Mouse (Mus musculus): ENCODE measurements around the gene Samhd1.

Samhd1 gene

GRCm38 (mm10) chr2:157072316-157072990 lies 62.6 kb downstream of the Samhd1 start:
- no peak for DNase-seq (ENCODE audit: low spot score)

- DNase-seq (ENCODE audit: low spot score) = no peak
Observed at GRCm38 (mm10) chr2:157071556-157071955, 63.5 kb downstream of the Samhd1 start.

- DNase-seq (ENCODE audit: low spot score) = no peak
Observed at GRCm38 (mm10) chr2:157070365-157070764, 64.7 kb downstream of the Samhd1 start.

- no peak for DNase-seq (ENCODE audit: low spot score)
Observed at GRCm38 (mm10) chr2:157069755-157070315, 65.2 kb downstream of the Samhd1 start.

DNA sequence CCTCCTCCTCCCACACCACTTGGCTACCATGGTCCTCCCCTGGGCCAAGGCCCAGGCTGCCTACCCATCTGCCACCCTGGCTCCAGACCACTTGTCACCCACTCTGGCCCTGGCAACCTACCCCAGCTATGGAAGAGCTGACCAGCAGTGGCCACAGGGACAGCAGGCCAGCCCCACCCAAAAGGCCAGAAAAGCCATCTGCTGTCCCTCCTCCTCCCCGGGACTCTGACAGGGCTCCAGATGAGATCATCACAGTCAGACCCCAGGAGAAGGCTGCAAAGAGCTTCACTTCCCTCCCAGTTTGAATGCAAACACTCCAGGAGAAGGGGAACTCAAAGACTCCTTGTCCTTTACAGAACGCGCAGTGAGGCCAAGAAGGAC lies 65.7 kb downstream of the Samhd1 start:
- no peak for DNase-seq (ENCODE audit: low spot score)

DNA sequence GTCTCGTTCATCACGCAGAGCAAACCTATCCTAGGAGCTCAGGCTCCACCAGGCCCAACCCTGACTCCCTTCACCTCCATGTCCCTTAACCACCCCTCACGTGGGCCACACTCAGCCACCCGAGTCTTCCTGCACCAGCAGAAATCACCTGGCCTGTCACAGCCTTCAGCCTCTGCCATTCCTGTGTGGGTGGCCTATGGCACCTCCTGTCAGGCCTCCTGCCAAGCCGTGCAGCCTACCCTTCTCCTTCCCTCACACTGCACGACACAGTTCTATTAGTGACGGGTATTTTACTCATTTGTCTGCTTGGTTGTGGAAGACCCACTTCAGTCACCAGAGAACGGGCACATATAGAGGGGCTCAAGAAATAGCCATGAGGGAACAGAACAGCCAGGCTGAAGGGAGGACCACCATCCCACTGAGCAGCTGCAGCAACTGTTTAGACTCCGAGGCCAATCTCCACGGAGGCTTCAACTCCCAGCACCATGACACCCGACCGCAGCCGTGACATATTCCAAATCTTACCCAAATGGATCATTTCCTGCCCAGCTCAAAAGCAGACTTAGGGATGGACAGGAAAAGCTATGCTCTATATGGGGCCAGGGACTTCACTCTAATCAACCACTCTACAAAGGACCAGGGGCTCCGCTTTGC lies 66.2 kb downstream of the Samhd1 start:
- DNase-seq (ENCODE audit: low spot score) = no peak

- no peak for DNase-seq (ENCODE audit: low spot score)
Observed at GRCm38 (mm10) chr2:157066731-157067430, 68.2 kb downstream of the Samhd1 start.

DNA sequence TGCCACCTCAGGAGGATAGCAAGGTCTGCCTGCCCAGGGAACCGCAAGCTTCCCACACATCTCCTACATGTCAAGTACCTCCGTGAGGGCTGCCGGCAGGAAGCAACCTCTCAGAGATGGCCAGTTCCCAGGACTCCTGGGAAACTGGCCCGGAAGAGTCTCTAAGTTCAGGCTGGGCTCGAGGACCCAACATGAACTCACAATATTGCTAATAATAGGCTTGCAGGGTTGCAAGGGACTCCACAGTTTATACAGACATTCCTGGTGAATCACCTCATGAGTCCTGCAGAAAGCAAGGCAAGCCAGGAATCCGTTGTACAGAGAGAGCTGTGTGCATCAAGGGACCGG lies 69.2 kb downstream of the Samhd1 start:
- no peak for DNase-seq (ENCODE audit: low spot score)

- DNase-seq (ENCODE audit: low spot score) = no peak
Observed at GRCm38 (mm10) chr2:157064978-157065878, 69.8 kb downstream of the Samhd1 start.

DNA sequence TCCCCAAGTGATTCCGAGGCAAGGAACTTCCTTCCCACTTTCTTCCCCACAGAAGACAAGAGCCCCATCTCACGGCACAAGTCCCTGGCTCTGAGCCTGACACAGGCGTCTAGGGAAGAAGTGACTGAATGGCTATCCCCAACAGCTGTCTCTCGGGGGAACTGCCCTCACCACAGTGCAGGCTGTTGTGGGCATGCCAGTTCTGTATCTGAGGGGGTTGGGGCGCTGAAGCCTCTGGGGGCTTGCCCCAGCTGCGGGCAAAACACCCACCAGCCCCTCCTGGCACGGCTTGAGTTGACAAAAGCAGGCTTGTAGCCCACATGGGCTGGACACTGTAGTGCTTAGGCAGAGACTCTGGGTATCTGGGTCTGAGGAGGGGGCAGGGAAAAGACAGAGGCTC lies 70.9 kb downstream of the Samhd1 start:
- no peak for DNase-seq (ENCODE audit: low spot score)

DNA sequence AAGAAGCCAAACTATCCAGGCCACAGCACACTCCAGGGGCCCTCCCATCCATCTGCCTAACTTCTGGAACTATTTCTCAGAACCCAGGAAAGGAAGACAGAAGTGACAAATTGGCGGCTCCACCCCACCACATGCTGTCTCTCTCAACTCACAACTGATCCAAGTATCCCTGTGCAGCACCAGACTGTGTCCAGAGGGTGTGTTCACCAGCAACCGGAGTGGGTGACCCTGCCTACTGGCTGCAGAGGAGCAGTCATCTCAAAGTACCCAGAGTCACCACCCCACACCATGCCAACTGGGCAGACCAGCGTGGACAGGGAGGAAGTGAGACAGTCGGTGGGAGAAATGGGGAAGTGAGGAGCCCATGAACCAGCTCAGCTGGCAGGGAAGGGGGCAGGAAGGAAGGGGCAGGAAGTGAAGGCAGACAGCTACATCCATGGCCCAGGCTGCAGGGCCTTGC lies 71.8 kb downstream of the Samhd1 start:
- no peak for DNase-seq (ENCODE audit: low spot score)

DNA sequence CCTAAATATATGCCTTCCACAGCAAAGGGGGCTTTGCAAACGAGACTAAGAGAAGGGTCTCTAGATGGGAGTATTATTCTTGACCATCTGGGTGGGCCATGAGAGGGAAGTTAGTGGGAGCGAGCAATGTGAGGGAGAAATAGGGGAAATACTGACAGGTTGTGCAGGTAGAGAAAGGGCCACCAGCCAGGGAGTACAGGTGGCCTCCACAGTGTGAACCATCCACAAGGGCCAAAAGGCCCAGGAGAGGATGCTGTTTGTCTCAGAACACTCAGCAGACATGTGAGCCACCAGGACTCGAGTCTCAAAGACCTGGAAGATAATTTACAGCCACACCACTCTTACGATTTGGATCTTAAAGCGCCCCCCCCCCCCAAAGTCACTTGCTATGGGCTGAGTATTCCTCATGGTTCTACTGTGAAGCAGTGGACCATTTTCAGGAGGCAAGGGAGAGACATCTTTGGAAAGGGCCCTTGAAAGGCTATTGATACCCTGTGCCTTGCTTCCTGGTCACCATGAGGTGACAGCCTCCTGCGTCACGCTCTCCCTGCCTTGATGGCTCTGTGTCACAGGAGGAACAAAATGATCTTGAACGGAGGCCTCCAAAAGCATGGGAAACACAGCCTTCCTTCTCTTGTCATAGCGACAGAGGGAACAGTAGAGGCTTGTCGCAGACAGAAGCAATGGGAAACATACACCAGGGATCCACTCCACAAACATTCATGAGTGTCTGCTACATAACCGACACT lies 74.3 kb downstream of the Samhd1 start:
- DNase-seq (ENCODE audit: low spot score) = no peak

GRCm38 (mm10) chr2:157060037-157060436 lies 75.0 kb downstream of the Samhd1 start:
- DNase-seq (ENCODE audit: low spot score) = no peak

GRCm38 (mm10) chr2:157059166-157059565 lies 75.9 kb downstream of the Samhd1 start:
- DNase-seq (ENCODE audit: low spot score) = no peak

DNA sequence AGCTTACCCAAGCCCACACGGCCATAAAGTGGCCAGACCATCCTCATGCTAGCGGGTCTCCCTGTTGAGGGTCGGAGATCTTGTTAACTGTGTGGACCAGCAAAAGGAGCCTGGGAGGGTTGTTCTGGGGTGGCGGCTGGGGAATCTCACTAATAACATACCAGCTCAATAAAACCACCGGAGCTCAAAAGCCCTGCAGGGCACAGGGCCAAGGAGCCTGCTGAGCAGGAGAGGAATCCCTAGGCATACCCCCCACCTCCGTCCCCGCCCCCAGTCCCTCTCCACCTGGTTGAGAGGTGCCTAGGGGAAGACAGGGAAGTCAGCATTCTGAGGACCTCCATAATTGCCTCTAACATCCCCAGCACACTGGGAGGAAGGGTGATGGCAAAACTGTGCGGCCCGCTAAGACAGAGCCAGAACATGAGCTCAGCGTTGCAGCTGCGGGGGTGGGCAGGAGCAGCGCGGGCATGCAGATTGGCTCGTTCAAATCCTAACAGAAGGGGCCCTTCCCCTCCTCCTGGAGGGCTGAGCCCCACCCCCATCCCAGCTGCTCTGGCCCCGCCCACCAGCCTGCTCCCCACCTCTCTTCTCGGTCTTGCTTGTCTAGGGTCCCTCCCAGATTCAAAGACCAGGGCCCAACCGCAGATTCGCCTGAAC lies 76.6 kb downstream of the Samhd1 start:
- DNase-seq (ENCODE audit: low spot score) = peak; percentile 72

DNA sequence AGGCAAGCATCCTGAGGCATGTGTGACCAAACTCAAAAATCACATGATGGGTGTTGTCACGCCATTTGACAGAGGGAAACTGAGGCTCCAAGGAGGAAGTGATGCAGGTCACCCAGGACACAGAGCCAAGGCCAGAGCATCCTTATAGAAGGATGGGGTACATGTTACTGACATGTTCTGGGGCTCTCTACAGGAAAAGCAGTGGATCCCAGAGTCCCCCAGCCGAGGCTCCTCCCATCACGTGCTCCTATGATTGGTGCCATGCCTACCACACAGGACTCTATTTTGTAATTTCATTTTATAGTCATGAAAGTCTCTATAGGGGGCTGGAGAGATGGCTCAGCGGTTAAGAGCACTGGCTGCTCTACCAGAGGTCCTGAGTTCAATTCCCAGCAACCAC lies 77.3 kb downstream of the Samhd1 start:
- DNase-seq (ENCODE audit: low spot score) = no peak

GRCm38 (mm10) chr2:157057186-157057585 lies 77.9 kb downstream of the Samhd1 start:
- DNase-seq (ENCODE audit: low spot score) = no peak

DNA sequence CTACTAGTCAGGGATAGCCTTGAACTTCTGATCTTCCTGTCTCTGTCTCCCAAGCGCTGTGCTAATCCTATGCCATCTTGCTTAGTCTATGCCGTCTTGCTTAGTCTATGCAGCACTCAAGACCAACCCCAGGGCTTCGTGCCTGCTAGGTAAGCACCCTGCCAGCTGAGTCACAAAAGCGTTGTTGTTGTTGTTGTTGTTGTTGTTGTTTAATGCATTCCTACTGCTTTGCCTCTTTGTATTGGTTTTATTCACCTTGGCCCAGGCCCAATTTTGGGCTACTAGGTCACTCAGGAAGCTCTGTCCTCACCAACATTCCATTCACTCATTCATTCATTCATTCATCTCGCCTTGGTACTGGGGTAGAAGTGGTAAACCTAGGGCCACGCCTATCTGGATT lies 79.3 kb downstream of the Samhd1 start:
- no peak for DNase-seq (ENCODE audit: low spot score)

DNA sequence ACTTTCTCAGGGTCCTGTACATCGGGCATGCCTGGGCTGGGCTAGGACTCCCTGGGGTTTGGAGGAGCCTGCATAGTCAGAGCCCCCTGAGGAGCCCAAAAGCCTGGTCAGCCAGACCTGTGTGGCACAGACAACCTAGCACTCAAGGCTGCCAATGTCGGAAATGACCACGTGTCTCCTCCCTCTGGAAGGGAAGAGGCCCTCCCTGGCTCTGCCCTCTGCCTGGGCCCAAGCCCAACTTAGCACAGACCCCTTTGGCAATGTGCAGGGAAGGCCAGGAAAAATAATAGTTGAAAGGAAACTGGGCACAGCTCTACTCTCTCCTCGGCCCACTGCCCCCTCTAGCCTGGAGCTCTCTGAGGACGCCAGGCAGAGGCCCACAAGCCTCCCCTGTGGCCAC lies 80.2 kb downstream of the Samhd1 start:
- DNase-seq (ENCODE audit: low spot score) = no peak

- no peak for DNase-seq (ENCODE audit: low spot score)
Observed at GRCm38 (mm10) chr2:157054297-157054696, 80.8 kb downstream of the Samhd1 start.

DNA sequence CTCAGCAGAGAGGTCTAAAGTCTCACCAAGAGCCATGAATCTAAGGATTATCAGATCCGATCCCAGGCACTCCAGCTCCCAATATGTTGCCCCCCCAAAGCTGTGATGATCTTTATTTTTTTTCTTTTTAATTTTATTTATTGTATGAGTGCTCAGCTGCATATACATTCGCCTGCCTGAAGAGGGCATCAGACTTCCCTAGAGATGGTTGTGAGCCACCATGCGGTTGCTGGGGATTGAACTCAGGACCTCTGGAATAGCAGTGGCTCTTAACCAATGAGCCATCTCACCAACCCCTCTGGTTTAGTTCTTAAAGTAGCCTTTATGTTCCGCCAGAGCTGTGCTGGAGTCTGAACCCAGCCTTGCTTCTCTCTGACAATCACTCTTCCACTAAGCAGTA lies 81.3 kb downstream of the Samhd1 start:
- DNase-seq (ENCODE audit: low spot score) = no peak
